Mouse (Mus musculus): Measurements from ENCODE around the gene Efnb1. TPM values are rescaled to one million over a fixed set of nuclear protein-coding genes. Genes with fewer than 3 reads are reported as not detected.

Gene Efnb1
- polyA plus RNA-seq, 1 experiment from 2014 or later, result 81.4 TPM

DNA sequence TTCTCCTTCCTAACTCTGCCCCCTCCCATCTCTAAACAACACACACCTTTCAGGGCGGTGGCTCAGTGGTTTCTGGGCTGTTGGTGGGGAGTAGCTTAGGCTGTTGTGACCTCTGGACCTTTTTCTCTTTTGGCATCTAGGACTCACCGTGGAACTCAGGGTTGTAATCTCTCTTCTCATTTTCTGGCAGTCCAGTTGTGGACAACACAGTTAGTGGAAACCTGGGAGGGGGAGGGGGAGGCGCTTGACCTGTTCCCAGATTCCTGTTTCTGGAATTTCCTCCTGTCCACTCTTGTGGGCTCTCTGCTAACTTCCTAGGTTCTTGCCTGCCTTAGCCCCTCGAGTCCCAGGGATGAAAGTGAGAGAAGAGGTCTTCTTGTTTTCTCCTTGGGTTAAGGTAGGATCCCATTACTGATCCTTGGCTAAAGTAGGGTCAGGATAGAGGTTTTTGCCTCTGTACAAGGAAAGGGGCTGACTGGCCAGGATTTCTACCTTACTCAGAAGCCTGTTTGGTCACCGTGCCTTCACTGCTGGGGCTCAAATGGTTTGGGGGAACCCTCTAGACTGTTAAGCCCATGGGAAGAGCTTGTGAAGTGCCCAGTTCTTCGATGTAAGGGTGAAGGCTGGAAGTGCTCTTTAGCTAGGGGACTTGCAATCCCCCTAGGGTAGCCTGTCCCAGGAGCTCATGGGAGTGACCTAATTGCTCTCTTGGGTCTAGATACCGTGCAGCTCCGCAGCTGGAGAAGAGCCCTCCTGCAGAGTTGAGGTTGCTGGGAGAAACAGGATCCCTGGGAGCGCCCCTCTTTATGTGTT is 2.2 kb downstream of the Efnb1 start:
- H3K27me3 ChIP-seq, result no peaks in the 10 kb centered on the region
- POLR2A ChIA-PET, result interaction anchor here (0.7 to 1.2 kb wide), 5 partner anchors 15 to 380 kb away, joined by 3 to 8 read pairs (median 4); no protein-coding TSS in a partner anchor
- CTCF ChIA-PET, result interaction anchor here (0.7 kb wide), 1 partner anchor 188 kb away, joined by 3 read pairs; no protein-coding TSS in a partner anchor
- no peak for TF ChIP-seq CTCF (IDR thresholded peaks at IDR 0.05)
- no peak for ATAC-seq
- DNase-seq (ENCODE audit: low read depth, low spot score), result no peak
- in situ Hi-C loops (cut with MboI; ENCODE audit: low pct_unique_long_range_greater_than_20kb), result loop anchor here (5.0 to 25.0 kb wide), 7 partner anchors 59 to 1349 kb away; partner anchors contain the start of gene Igbp1

GRCm38 (mm10) chrX:99141079-99141478 is 5.1 kb downstream of the Efnb1 start:
- no peaks in the 10 kb centered on the region for H3K27me3 ChIP-seq
- CTCF ChIA-PET, result interaction anchor here (1.4 kb wide), 1 partner anchor 22 kb away, joined by 4 read pairs; no protein-coding TSS in a partner anchor
- POLR2A ChIA-PET, result interaction anchor here (0.8 to 1.0 kb wide), 2 partner anchors 12 to 151 kb away, joined by 3 to 4 read pairs; no protein-coding TSS in a partner anchor
- ATAC-seq (no peak), DNase-seq (ENCODE audit: low read depth, low spot score) (no peak)
- TF ChIP-seq CTCF (IDR thresholded peaks at IDR 0.05), result no peak
- in situ Hi-C loops (cut with MboI; ENCODE audit: low pct_unique_long_range_greater_than_20kb), result loop anchor here (25.0 kb wide), 2 partner anchors 271 to 1346 kb away; partner anchors contain the start of gene Igbp1

GRCm38 (mm10) chrX:99141900-99142299 is 6.0 kb downstream of the Efnb1 start:
- POLR2A ChIA-PET, result interaction anchor here (1.0 kb wide), 1 partner anchor 11 kb away, joined by 4 read pairs; no protein-coding TSS in a partner anchor
- DNase-seq (ENCODE audit: low read depth, low spot score), result no peak
- in situ Hi-C loops (cut with MboI; ENCODE audit: low pct_unique_long_range_greater_than_20kb), result loop anchor here (25.0 kb wide), 2 partner anchors 270 to 1345 kb away; partner anchors contain the start of gene Igbp1
- no peak for TF ChIP-seq CTCF (IDR thresholded peaks at IDR 0.05)
- ATAC-seq, result no peak
- CTCF ChIA-PET, result interaction anchor here (1.4 kb wide), 1 partner anchor 21 kb away, joined by 4 read pairs; no protein-coding TSS in a partner anchor
- H3K27me3 ChIP-seq, result no peaks in the 10 kb centered on the region

DNA sequence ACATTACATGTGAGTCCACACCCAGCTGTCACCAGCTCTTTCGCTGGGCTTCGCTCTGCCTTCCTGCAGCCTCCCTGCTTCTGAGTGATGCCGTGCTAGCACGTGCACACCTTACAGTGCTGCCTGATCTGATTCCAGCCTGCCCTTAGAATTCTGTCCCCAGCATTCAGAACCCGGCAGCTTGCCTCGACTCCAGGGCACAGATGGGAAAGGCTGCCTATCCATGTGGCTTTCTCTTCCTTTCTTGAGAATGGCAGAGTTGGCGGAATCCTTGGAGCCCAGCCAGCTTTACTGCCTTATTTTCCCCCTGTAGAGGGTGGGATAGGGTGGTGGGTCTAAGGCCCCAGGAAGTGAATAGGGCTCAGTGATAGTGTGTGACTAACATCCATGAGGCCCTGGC is 9.6 kb downstream of the Efnb1 start:
- TF ChIP-seq CTCF (IDR thresholded peaks at IDR 0.05), result no peak
- no peaks in the 10 kb centered on the region for H3K27me3 ChIP-seq
- DNase-seq (ENCODE audit: low read depth, low spot score) (no peak), ATAC-seq (no peak)
- CTCF ChIA-PET, result no interaction called here
- POLR2A ChIA-PET, result no interaction called here
- in situ Hi-C loops (cut with MboI; ENCODE audit: low pct_unique_long_range_greater_than_20kb), result loop anchor here (25.0 kb wide), 2 partner anchors 267 to 1342 kb away; partner anchors contain the start of gene Igbp1

DNA sequence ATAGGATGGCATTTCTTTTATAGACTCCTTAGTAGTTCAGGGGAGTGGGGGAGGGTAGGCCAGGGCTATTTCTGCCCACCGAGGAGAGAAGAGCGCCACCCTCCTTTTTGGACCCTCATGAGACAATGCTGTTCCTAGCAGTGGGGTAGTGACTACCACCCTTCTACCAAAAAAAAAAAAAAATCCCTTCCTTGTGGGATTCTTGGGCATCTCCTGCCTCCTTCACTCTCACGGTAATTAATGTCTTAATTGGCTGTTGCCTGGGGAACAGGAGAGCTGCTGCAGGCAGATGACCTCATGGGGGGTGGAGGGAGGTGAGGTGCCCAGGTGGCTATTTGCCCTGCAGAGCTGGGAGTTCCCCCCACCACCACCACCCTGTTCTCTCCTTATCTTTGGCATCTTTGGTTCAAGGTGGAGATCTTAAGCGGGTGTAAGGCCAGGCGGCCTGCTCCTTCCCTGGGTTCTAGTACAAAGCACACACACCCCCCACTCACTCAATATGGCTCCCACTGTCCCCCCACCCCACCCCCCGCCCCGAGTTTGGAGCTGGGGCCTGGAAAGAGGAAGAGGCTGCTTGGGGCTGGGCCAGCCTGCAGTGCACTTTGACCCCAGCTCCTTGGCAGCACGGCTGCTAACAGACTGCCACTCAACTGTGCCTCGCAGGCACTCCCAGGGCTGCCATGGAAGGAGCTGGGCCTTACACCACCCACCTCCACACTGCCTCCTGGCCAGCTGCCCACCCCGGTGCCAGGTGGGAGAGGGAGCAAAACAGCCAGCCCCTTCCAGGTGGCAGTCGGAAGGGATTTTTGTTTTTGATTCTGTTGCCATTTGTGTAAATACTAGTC is 12.4 kb downstream of the Efnb1 start:
- ATAC-seq, result no peak
- ChIA-PET POLR2A (interaction anchor here (0.6 to 0.7 kb wide), 3 partner anchors 15 to 382 kb away, joined by 3 to 4 read pairs (median 4); no protein-coding TSS in a partner anchor), CTCF (interaction anchor here (0.7 kb wide), 1 partner anchor 337 kb away, joined by 3 read pairs; no protein-coding TSS in a partner anchor)
- no peak for DNase-seq (ENCODE audit: low read depth, low spot score)
- in situ Hi-C loops (cut with MboI; ENCODE audit: low pct_unique_long_range_greater_than_20kb), result loop anchor here (25.0 kb wide), 2 partner anchors 264 to 1339 kb away; partner anchors contain the start of gene Igbp1
- TF ChIP-seq CTCF (IDR thresholded peaks at IDR 0.05), result no peak
- H3K27me3 ChIP-seq, result no peaks in the 10 kb centered on the region

DNA sequence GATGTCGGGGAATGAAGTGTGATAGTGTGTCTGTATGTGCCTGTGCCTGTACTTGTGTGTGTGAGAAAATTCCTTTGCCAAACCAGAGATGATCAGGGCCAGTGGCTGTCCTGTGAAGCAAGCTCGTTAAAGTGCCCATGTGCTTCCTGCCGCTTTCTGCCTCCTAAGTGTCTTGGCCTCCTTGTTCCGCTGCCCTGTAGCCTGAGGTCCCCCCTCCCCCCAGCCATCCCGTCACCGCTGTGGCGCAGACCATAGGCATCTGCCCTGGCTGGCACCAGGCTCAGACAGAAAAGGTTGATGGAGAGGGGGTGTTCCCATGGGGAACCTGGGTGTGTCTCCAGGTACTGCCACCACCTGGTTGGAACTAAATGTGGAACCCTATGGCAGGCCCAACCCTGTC is 13.1 kb downstream of the Efnb1 start:
- DNase-seq (ENCODE audit: low read depth, low spot score) (no peak), ATAC-seq (no peak)
- in situ Hi-C loops (cut with MboI; ENCODE audit: low pct_unique_long_range_greater_than_20kb), result loop anchor here (25.0 kb wide), 2 partner anchors 263 to 1338 kb away; partner anchors contain the start of gene Igbp1
- POLR2A ChIA-PET, result interaction anchor here (0.6 to 0.7 kb wide), 2 partner anchors 114 to 382 kb away, joined by 3 to 4 read pairs; no protein-coding TSS in a partner anchor
- H3K27me3 ChIP-seq, result no peaks in the 10 kb centered on the region
- CTCF ChIA-PET, result no interaction called here
- TF ChIP-seq CTCF (IDR thresholded peaks at IDR 0.05), result no peak

DNA sequence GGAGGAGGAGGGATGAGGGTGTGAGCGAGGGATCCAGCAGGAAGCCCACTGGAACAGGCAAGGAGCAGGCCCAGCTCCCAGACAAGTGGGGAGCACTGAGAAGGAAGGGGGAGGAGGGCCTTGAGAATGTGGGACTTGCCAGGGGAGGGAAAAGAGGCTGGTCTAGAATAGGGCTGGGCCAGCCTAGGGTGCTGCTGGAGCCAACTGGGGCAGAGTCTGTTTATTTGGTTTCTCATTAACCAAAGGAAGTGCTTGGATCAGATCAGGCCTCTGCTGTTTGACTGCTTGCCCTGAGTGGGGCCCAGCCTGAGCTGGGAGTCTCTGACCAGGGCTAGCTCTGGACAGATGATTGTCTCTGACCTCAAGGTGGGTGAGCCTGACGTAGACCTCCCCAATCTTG is 14.0 kb downstream of the Efnb1 start:
- no peaks in the 10 kb centered on the region for H3K27me3 ChIP-seq
- ATAC-seq (peak; percentile 76), DNase-seq (ENCODE audit: low read depth, low spot score) (no peak)
- POLR2A ChIA-PET, result interaction anchor here (0.8 kb wide), 1 partner anchor 11 kb away, joined by 3 read pairs; no protein-coding TSS in a partner anchor
- CTCF ChIA-PET, result no interaction called here
- no peak for TF ChIP-seq CTCF (IDR thresholded peaks at IDR 0.05)
- in situ Hi-C loops (cut with MboI; ENCODE audit: low pct_unique_long_range_greater_than_20kb), result loop anchor here (25.0 kb wide), 2 partner anchors 262 to 1337 kb away; partner anchors contain the start of gene Igbp1

DNA sequence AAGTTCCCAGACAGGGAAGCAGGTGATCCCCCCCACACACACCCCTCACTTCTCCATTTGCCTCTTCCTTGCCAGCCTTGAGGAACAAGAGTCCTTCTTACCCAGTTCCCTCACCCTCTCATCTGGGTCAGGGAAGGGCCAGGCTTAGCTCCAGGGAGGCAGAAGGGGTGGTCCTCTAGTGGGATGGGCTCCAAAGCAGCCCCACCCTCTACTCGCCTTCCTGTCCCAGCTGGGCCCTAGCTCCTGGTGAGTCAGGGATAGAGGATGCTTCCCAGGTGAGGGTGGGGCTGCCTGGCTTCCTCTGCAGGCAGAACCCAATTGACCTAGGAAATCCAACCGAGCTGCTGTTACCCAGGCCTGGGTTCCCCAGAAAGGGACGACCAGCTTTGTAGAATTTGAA is 14.8 kb downstream of the Efnb1 start:
- in situ Hi-C loops (cut with MboI; ENCODE audit: low pct_unique_long_range_greater_than_20kb), result no loop called here
- H3K27me3 ChIP-seq, result peaks cover 1% of the 10 kb centered on the region
- ChIA-PET CTCF (no interaction called here), POLR2A (interaction anchor here (0.8 to 2.2 kb wide), 2 partner anchors 10 to 15 kb away, joined by 3 to 6 read pairs; partner anchors contain the start of gene Efnb1)
- ATAC-seq, result no peak
- TF ChIP-seq CTCF (IDR thresholded peaks at IDR 0.05), result no peak
- no peak for DNase-seq (ENCODE audit: low read depth, low spot score)

DNA sequence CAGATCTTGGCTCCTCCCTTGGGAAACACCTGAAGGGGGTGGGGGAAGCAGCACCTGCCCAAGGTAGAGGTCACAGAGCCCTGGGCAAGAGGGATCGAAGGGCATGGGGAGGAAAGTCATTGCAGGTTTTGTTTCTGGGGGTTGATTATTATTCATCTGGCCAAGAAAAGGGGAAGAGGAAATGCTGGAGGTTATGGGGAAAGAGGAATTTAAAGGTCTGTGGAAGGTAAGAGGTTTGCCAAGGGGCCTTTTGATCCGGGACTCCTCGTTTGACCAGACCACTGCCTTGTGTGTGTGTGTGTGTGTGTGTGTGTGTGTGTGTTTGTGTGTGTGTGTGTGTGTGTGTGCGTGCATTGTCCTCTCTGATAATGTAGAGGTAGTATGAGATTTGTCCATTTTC is 15.5 kb downstream of the Efnb1 start:
- no peak for TF ChIP-seq CTCF (IDR thresholded peaks at IDR 0.05)
- CTCF ChIA-PET, result no interaction called here
- peaks cover 7% of the 10 kb centered on the region for H3K27me3 ChIP-seq
- ATAC-seq (no peak), DNase-seq (ENCODE audit: low read depth, low spot score) (no peak)
- in situ Hi-C loops (cut with MboI; ENCODE audit: low pct_unique_long_range_greater_than_20kb), result no loop called here
- POLR2A ChIA-PET, result interaction anchor here (0.6 to 2.2 kb wide), 2 partner anchors 15 to 292 kb away, joined by 3 to 6 read pairs; partner anchors contain the start of gene Efnb1

GRCm38 (mm10) chrX:99152141-99152540 is 16.2 kb downstream of the Efnb1 start:
- ATAC-seq (no peak), DNase-seq (ENCODE audit: low read depth, low spot score) (no peak)
- in situ Hi-C loops (cut with MboI; ENCODE audit: low pct_unique_long_range_greater_than_20kb), result no loop called here
- TF ChIP-seq CTCF (IDR thresholded peaks at IDR 0.05), result no peak
- ChIA-PET CTCF (no interaction called here), POLR2A (interaction anchor here (0.6 to 2.2 kb wide), 3 partner anchors 11 to 291 kb away, joined by 3 to 6 read pairs (median 4); partner anchors contain the start of gene Efnb1)
- H3K27me3 ChIP-seq, result peaks cover 7% of the 10 kb centered on the region
